Mouse (Mus musculus) C2C12 (cell line): Measurements from ENCODE around the gene Pcsk7. TPM values are rescaled to one million over a fixed set of nuclear protein-coding genes. Genes with fewer than 3 reads are reported as not detected.

Experiments used
- H3K27me3 ChIP-seq: one replicate; pipeline ENCODE4 v1.6.1; 2011; ENCODE audit not compliant: control insufficient read depth, insufficient read depth, insufficient read length
- H3K36me3 ChIP-seq: one replicate; pipeline ENCODE4 v1.6.1; 2011; ENCODE audit not compliant: control insufficient read depth, insufficient read depth
- H3K4me3 ChIP-seq: one replicate; pipeline ENCODE4 v1.5.1; 2011; ENCODE audit warnings: mild to moderate bottlenecking, control low read depth; ENCODE audit not compliant: poor library complexity, insufficient read depth, severe bottlenecking
- H3K79me2 ChIP-seq: one replicate; pipeline ENCODE4 v1.6.1; 2011; ENCODE audit not compliant: control insufficient read depth, insufficient read depth
- H3K79me3 ChIP-seq: one replicate; pipeline ENCODE4 v1.6.1; 2011; ENCODE audit warnings: low read depth, control low read depth
- H3ac ChIP-seq: one replicate; pipeline ENCODE3; 2011; ENCODE audit warnings: low read depth; ENCODE audit not compliant: control insufficient read depth, insufficient read length
- CEBPB ChIP-seq: IDR thresholded peaks from one replicate; pipeline ENCODE4 v1.6.1; 2011; ENCODE audit warnings: low read depth, mild to moderate bottlenecking, control low read depth, moderate library complexity
- CTCF ChIP-seq: IDR thresholded peaks from one replicate; pipeline ENCODE4 v1.5.1; 2011; ENCODE audit not compliant: control insufficient read depth, insufficient read depth, insufficient read length
- FOSL1 ChIP-seq: IDR thresholded peaks from one replicate; pipeline ENCODE4 v1.8.0; 2011; ENCODE audit warnings: mild to moderate bottlenecking, low read length; ENCODE audit not compliant: poor library complexity, insufficient read depth, severe bottlenecking
- MAX ChIP-seq: IDR thresholded peaks from one replicate; pipeline ENCODE4 v1.6.1; 2011; ENCODE audit warnings: mild to moderate bottlenecking, control low read depth
- MYOD1 ChIP-seq: IDR thresholded peaks from one replicate; pipeline ENCODE4 v1.6.1; 2011; ENCODE audit warnings: low read depth; ENCODE audit not compliant: control insufficient read depth, insufficient read length
- MYOG ChIP-seq: IDR thresholded peaks from one replicate; pipeline ENCODE4 v1.6.1; 2011; ENCODE audit not compliant: control insufficient read depth, insufficient read length; ENCODE audit errors: extremely low read depth
- USF1 ChIP-seq: IDR thresholded peaks from one replicate; pipeline ENCODE4 v1.6.1; 2011; ENCODE audit warnings: low read depth, mild to moderate bottlenecking, control low read depth, moderate library complexity
- polyA plus RNA-seq: library from polyadenylated mRNA; unstranded; fragments of >200 nt; fragmentation: generic; extraction: Trizol; gene quantifications from one replicate; pipeline ENCODE4 v1.2.1, GENCODE M21; 2012; ENCODE audit warnings: missing spikeins

The Pcsk7 gene
- polyA plus RNA-seq, 1 experiment, result 18.0 TPM

DNA sequence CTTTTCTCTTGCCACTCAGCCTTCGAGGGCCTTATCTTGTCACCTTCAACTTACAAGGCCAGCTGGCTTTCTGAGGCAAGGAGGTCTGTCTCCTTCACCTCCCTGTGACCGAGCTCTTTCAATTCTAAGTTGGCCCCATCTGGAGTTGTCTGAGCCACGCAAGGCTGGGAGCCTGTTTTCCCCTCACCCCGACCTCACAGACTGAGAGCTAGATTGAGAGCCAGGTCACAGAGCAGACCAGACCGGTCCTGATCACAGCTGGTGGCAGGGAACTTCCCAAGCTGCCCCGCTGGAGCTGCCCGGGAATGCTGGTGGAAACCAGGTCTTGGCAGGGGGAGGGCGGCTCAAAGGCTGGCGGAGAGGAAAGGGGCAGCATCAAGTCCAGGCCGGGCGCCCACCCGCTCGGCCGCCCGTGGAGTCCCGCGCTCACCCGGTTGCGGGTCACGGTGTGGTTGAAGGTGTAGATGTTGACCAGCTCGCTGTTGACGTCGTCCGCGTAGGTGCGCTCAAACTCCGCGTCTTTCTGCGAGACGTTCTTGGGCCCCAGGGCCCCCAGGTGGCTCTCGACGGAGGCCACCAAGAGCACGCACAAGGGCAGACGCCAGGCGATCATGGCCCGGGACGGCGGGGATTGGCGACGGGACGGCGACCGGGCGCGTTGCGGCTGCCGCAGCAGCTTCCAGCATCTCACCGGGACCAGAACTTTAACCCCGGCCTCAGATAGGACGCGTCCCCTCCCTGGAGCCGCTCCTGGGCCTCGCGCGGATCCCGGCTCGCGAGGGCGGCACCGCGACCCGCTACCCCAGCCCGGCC, 48.2 kb downstream of the Pcsk7 start:
- TF ChIP-seq FOSL1, result no peak
- no peak for TF ChIP-seq MYOD1
- TF ChIP-seq CEBPB, result no peak
- no peak for TF ChIP-seq CTCF
- no peak for TF ChIP-seq MYOG
- no peak for TF ChIP-seq MAX
- TF ChIP-seq USF1, result no peak
- H3K36me3 ChIP-seq, result peaks cover 16% of the 10 kb centered on the region
- H3ac ChIP-seq, result peak overlapping the region; percentile 77
- H3K27me3 ChIP-seq, result no peaks in the 10 kb centered on the region
- H3K79me3 ChIP-seq, result peaks cover 2% of the 10 kb centered on the region
- peak overlapping the region; percentile 74 for H3K4me3 ChIP-seq
- H3K79me2 ChIP-seq, result peaks cover 24% of the 10 kb centered on the region

DNA sequence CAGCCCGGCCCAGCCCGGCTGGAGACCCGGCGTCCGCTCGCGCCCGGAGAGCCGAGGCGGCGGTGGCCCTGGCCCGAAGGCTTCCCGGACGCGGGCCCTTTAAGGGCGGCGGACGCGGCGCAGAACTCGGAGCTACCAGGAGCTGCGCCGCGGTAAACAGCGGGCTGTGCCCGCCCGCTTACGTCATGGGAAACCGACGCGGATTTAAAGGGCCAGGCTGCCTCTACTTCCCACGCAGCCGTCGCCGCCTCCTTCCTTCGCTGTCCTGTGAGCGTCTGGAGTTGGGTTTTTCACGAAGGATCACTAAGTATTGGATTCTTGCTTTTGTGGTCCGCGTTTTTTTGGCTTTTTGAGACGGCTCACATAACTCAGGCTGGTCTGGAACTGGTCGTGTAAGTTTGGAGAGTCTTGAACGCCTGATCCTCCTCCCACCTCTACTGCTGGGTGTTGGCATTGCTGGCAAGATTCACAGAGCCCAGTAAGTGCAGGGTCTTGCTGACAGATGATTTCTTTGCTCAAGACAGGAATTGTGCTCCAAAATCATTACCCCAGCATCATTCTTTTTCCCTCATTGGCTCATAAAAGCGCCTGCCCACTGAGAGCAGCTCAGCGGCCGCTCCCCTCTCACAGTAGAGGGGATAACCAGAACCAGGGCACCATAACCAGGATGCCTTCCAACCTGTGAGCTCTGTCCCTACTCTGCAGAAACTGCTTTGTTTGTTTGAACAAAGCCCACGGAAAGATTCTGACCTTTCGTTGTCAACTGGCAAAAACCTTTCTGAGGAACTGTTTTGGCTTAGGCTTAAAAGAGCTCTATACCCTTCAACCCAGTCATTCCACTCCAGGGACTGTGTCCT, 49.0 kb downstream of the Pcsk7 start, which contains the start of gene Sidt2:
Gene Sidt2, minus strand, starts transcription at position 152 of the 857 bp plus-strand sequence.
- Histone ChIP-seq H3K79me3 (peaks cover 2% of the 10 kb centered on the region), H3K4me3 (peak within 1 kb of the TSS; percentile 74), H3K79me2 (peaks cover 24% of the 10 kb centered on the region), H3K27me3 (no peaks in the 10 kb centered on the region), H3ac (peak within 1 kb of the TSS; percentile 77), H3K36me3 (peaks cover 14% of the 10 kb centered on the region)
- TF ChIP-seq CTCF (no peak), MYOD1 (no peak), MYOG (no peak), USF1 (no peak), CEBPB (no peak), FOSL1 (no peak), MAX (no peak)

DNA sequence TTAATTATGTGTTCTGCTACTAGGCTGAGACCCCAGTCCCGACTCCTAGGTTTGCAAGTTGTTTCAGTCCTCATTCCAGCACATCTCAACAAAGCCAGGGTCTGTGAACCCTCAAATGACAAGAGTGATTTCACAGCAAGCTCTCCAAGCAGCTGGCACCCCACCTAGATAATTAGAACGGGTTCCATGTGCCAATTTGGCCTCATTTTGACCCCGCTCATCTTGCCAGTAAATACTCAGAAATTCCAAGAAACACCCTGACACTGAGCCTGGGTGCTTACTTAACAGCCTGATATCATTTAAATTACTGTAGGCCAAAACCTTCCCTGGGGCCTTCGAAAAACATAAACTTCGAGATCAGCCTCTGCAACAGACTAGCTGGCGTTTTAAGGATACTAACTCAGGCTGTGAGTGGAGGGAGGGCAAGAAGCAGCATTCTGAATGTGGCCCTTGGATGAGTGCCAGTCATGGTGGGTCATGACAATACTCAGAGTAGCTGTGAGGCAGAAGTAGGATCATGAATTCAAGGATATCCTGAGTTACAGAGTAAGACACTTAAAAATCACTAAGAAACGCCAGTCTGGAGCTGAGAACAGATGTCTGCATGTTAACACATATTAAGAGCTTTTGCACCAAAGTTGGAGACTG, 51.9 kb downstream of the Pcsk7 start:
- H3K79me3 ChIP-seq, result peaks cover 2% of the 10 kb centered on the region
- no peak for TF ChIP-seq MYOG
- TF ChIP-seq MAX, result no peak
- TF ChIP-seq USF1, result no peak
- TF ChIP-seq MYOD1, result no peak

DNA sequence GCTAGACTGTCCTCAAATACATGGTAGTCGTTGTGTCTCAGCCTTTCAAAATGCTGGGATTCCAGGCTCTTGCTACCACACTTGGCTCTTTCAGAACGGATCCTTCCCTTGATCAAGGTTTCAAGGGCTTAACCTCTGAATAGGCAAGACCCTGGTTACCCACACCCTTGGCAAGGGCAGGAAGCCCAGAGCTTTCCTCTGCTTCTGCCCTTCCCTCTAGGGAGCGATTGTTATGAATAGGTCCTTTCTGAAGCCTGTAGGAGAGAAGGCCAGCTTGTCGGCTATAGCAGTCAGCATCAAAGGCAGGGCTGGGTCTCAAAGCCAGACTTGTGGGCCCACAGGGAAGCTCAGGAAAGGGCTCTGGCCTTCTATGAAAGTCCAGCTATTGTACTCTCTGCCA, 52.6 kb downstream of the Pcsk7 start:
- TF ChIP-seq CTCF (no peak), USF1 (no peak), CEBPB (no peak), FOSL1 (no peak), MAX (no peak), MYOD1 (no peak), MYOG (no peak)
- Histone ChIP-seq H3K4me3 (no peak overlapping the region), H3K79me2 (peaks cover 9% of the 10 kb centered on the region), H3ac (no peak overlapping the region), H3K79me3 (peaks cover 2% of the 10 kb centered on the region), H3K27me3 (no peaks in the 10 kb centered on the region), H3K36me3 (peaks cover 25% of the 10 kb centered on the region)

More for the DNA sequence above, 51.9 kb downstream of the Pcsk7 start:
- Histone ChIP-seq H3K79me2 (peaks cover 16% of the 10 kb centered on the region), H3K27me3 (no peaks in the 10 kb centered on the region), H3K4me3 (no peak overlapping the region), H3K36me3 (peaks cover 18% of the 10 kb centered on the region), H3ac (no peak overlapping the region)

DNA sequence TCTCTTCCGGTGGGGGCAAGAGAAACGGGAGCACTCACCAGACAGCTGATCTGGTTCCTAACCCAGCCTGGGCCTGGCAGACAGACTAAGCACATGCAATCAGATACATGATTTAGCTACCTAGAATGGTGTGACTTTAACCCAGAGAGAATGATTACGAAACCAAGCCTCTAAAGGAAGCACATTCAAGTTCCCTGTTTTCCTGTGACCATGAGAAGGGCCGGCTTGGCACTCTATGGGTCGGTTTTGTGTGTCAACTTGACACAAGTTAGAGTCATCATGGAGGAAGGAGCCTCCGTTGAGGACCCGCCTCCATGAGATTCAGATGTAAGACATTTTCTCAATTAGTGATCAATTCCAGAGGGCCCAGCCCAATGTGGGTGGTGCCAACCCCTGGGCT, 53.4 kb downstream of the Pcsk7 start:
- Histone ChIP-seq H3ac (no peak overlapping the region), H3K27me3 (no peaks in the 10 kb centered on the region), H3K79me3 (no peaks in the 10 kb centered on the region), H3K36me3 (peaks cover 33% of the 10 kb centered on the region), H3K79me2 (peaks cover under 1% of the 10 kb centered on the region), H3K4me3 (no peak overlapping the region)
- no peak for TF ChIP-seq CEBPB
- no peak for TF ChIP-seq MYOD1
- no peak for TF ChIP-seq FOSL1
- no peak for TF ChIP-seq MYOG
- TF ChIP-seq MAX, result no peak
- TF ChIP-seq USF1, result no peak
- TF ChIP-seq CTCF, result no peak
